Mouse (Mus musculus) kidney, embryonic 16.5 days (tissue): Measurements from ENCODE around the gene Fmo6. TPM values are rescaled to one million over a fixed set of nuclear protein-coding genes. Genes with fewer than 3 reads are reported as not detected.

Experiments used
- ATAC-seq: fragments of 200-750 bp; cut with Nextera tagmentation; 2 replicates; pipeline ENCODE4 v1.8.0; 2017; ENCODE audit warnings: moderate TSS enrichment; ENCODE audit not compliant: low FRiP score, low TSS enrichment
- H3K27ac ChIP-seq: fragments of 300-500 bp; sonication (generic); 2 replicates; pipeline ENCODE4 v1.5.1; 2014; ENCODE audit warnings: low read length
- H3K27me3 ChIP-seq: fragments of 300-500 bp; sonication (generic); 2 replicates; pipeline ENCODE4 v1.6.1; 2014; ENCODE audit warnings: low read length, control low read depth, mixed read lengths; ENCODE audit not compliant: insufficient read depth
- H3K36me3 ChIP-seq: fragments of 300-500 bp; sonication (generic); 2 replicates; pipeline ENCODE4 v1.6.1; 2014; ENCODE audit warnings: low read length, control low read depth, mixed read lengths; ENCODE audit not compliant: insufficient read depth
- H3K4me1 ChIP-seq: fragments of 300-500 bp; sonication (generic); 2 replicates; pipeline ENCODE4 v1.6.1; 2014; ENCODE audit warnings: low read length, control low read depth, mixed read lengths; ENCODE audit not compliant: insufficient read depth
- H3K4me2 ChIP-seq: fragments of 300-500 bp; sonication (generic); replicated peaks from 2 replicates; pipeline ENCODE4 v1.6.1; 2014; ENCODE audit warnings: low read depth, low read length
- H3K4me3 ChIP-seq: fragments of 300-500 bp; sonication (generic); 2 replicates; pipeline ENCODE4 v1.5.1; 2014; ENCODE audit warnings: mild to moderate bottlenecking, low read length
- H3K9ac ChIP-seq: fragments of 300-500 bp; sonication (generic); replicated peaks from 2 replicates; pipeline ENCODE4 v1.6.1; 2014; ENCODE audit warnings: low read length
- H3K9me3 ChIP-seq: fragments of 300-500 bp; sonication (generic); 2 replicates; pipeline ENCODE4 v1.6.1; 2016; ENCODE audit warnings: low read length, control low read depth
- WGBS: fragments of 180-500 bp; shearing (Covaris S2); extraction: QIAGEN DNeasy Blood & Tissue Kit; methylation state at CpG from one replicate; pipeline ENCODE4 v1.1.7; 2014; 5-methylcytosine and 5-hydroxymethylcytosine counted together
- polyA plus RNA-seq: library from polyadenylated mRNA; unstranded; fragments of >200 nt; fragmentation: Nextera tagmentation; extraction: Ambion mirVana; gene quantifications from 2 replicates; pipeline ENCODE4 v1.2.1, GENCODE M21; 2015

The Fmo6 gene
- polyA plus RNA-seq, 1 experiment from 2014 or later = 0.20 TPM

- WGBS = 44% methylated on average over 6 of the region's 6 CpGs
- Histone ChIP-seq H3K4me3 (no peak overlapping the region), H3K4me1 (0 out of 2 replicates have a peak, but pooled peaks cover 4% of the 10 kb centered on the region), H3K27ac (no peak overlapping the region), H3K4me2 (no peak overlapping the region), H3K27me3 (no peaks in the 10 kb centered on the region), H3K9ac (no peak overlapping the region), H3K36me3 (no peaks in the 10 kb centered on the region), H3K9me3 (no peaks in the 10 kb centered on the region)
- no peak for ATAC-seq
Measured at GRCm38 (mm10) chr1:162943700-162944099, 6.4 kb upstream of the Fmo6 start.

DNA sequence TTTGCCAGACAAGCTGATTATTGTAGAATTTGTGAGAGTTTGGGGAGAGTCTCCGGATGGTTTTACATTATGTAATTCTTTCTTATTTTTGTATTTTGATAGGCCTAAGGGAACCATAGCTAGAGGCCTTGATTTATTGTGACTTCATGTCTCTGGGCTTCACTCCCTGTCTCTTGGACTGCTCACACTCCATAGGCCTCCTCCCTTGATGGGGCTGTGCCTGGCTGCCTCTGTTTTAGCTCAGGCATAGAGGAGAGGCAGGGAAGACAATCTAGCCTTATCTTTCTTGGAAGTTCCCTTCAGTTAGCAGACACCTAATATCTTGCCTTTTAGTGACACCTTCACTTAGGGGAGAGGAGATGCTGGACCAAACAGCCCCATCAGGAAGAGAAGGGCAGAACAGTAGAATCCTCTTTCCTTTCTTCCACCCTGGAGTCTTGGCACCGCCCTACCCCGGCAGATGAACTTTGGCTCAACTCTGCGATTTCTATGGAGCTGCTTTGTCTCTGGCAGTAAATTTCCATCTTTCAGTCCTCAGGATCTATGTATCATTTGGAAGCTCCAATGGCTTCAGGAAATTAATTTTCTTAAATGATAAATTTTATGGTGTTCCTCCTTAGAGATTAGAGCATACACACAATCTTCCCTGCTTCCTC lies 1.5 kb upstream of the Fmo6 start:
- H3K36me3 ChIP-seq = no peaks in the 10 kb centered on the region
- H3K4me1 ChIP-seq = peaks cover 12% of the 10 kb centered on the region; the same call in 1 of the 2 replicates
- no peak overlapping the region for H3K4me2 ChIP-seq
- ATAC-seq = peak; percentile 88
- 44% methylated on average over 4 of the region's 4 CpGs for WGBS
- no peaks in the 10 kb centered on the region for H3K27me3 ChIP-seq
- no peak overlapping the region for H3K4me3 ChIP-seq
- no peak overlapping the region for H3K9ac ChIP-seq
- peak overlapping the region; percentile 89 for H3K27ac ChIP-seq
- H3K9me3 ChIP-seq = no peaks in the 10 kb centered on the region

DNA sequence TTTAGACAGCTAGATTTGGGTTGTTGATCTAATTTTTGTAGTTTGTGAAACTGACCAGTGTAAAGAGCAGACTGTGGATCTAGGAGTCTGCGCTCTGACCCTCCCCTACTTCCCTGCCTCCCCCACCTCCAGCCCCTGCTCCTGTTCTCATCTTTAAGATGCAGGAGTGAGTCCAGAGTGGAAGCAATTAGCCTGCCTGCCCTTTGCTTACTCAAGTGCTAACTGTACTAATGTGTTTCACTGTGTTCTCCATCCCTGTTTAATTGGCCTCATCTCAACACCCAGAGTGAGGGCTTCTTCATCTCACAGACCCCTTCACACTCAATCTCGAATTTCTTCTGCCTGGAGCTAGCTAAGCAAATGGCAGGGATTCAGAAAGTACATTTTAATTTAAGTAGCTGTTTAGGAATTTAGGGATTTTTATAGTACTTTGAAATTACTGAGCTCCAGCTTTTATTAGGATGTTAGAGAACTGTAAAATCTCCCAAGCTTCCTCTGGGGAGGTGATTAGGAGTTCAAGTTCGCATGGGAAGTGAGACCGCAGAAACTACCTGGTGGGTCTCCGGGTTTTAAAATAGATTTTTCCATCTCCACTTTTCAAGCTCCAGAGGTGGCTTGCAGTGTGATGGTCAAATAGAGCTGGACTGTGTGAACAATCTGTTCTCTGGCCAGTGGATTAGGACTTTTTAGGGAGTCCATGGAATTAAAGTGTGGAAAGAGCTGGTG lies 818 bp upstream of the Fmo6 start:
- Histone ChIP-seq H3K36me3 (no peaks in the 10 kb centered on the region), H3K27me3 (no peaks in the 10 kb centered on the region), H3K9me3 (no peaks in the 10 kb centered on the region), H3K4me2 (no peak overlapping the region), H3K27ac (peak overlapping the region; percentile 89), H3K9ac (no peak overlapping the region), H3K4me3 (no peak overlapping the region), H3K4me1 (peaks cover 12% of the 10 kb centered on the region; the same call in 1 of the 2 replicates)
- 36% methylated on average over 5 of the region's 5 CpGs for WGBS
- ATAC-seq = peak; percentile 93

DNA sequence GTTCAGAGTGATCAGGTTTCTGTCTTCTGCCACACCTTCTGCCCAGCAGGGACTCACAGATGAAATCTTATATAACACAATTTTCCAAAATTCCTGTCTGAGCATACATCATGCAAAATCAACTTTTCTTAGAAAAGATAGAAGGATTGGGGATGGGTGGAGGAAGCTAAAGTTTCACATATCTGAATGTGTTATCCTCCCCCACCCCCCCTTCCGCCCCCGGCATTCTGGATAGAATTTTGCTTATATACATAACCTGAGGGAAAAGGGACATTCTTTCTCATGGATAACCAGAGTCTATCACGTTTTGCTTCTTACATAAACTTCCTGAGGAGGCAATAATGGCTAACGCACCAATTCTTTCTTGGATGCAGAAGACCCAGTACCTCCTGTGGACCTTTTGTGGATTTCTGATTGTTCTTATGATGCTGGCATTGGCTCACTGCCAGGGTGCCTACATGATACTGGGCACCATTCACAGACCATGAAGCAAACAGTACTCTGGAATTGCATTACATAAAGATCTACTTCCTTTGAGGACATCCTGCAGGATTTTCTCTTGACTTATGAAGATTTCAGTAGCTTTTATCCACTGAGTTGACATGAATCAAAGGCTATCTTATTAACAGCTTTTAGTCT lies 2.8 kb downstream of the Fmo6 start:
- no peak overlapping the region for H3K9ac ChIP-seq
- no peaks in the 10 kb centered on the region for H3K27me3 ChIP-seq
- 69% methylated on average over 4 of the region's 4 CpGs for WGBS
- peaks cover 12% of the 10 kb centered on the region; the same call in 1 of the 2 replicates for H3K4me1 ChIP-seq
- H3K4me2 ChIP-seq = no peak overlapping the region
- H3K4me3 ChIP-seq = no peak overlapping the region
- H3K9me3 ChIP-seq = no peaks in the 10 kb centered on the region
- H3K27ac ChIP-seq = no peak overlapping the region
- no peak for ATAC-seq
- H3K36me3 ChIP-seq = no peaks in the 10 kb centered on the region

DNA sequence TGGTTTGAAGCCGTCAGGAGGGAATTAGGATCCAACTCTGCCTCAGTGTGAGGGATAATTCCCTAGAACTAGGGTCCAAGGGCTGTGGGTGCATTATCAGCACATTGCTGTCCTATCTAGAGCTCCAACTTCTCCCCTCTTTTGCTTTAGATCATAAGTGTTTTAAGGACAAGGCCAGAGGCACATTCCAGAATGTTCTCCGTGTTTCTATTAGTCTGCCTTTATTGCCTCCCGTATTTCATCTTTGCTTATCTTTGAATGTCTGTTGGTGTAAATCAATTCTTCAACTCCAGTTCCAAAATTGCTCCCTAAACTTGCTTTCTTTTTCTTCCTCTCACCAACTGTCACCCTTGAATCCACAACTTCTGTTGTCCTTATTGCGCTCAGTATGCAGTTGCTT lies 4.9 kb downstream of the Fmo6 start:
- no peaks in the 10 kb centered on the region for H3K9me3 ChIP-seq
- H3K4me2 ChIP-seq = no peak overlapping the region
- H3K27me3 ChIP-seq = no peaks in the 10 kb centered on the region
- H3K4me3 ChIP-seq = no peak overlapping the region
- no peaks in the 10 kb centered on the region for H3K4me1 ChIP-seq
- WGBS = 69% methylated on average over 4 of the region's 4 CpGs
- H3K27ac ChIP-seq = peak overlapping the region; percentile 48; the same call in 1 of the 2 replicates
- H3K9ac ChIP-seq = no peak overlapping the region
- H3K36me3 ChIP-seq = no peaks in the 10 kb centered on the region
- ATAC-seq = 0 out of 2 replicates have a peak, but pooled peaks have one; percentile 42

DNA sequence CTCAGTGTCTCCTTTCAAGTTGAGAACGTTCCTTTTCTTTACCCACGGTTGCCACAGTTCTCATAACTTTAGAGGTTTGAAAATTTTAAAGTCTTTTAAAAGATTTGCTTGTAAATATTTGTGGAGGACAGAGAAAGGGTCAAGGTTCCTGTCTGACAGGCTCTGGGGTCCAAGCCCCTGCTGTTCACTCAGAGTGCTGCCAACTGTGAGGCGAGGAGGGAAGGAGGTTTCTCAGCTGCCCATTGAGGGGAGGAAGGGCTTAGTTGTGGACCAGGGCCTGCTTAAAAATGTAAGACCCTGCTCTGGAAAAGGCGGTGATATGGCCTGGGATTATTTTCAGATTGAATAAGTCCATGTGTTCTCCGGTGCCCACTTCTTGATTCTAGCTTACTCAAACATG lies 5.4 kb downstream of the Fmo6 start:
- H3K36me3 ChIP-seq = no peaks in the 10 kb centered on the region
- 81% methylated on average over 5 of the region's 5 CpGs for WGBS
- no peak overlapping the region for H3K4me3 ChIP-seq
- no peak overlapping the region for H3K9ac ChIP-seq
- no peak for ATAC-seq
- H3K4me1 ChIP-seq = no peaks in the 10 kb centered on the region
- no peaks in the 10 kb centered on the region for H3K27me3 ChIP-seq
- no peak overlapping the region for H3K4me2 ChIP-seq
- peak overlapping the region; percentile 48; the same call in 1 of the 2 replicates for H3K27ac ChIP-seq
- no peaks in the 10 kb centered on the region for H3K9me3 ChIP-seq

- H3K4me1 ChIP-seq = no peaks in the 10 kb centered on the region
- no peak overlapping the region for H3K27ac ChIP-seq
- no peak overlapping the region for H3K9ac ChIP-seq
- no peaks in the 10 kb centered on the region for H3K9me3 ChIP-seq
- H3K4me3 ChIP-seq = no peak overlapping the region
- no peaks in the 10 kb centered on the region for H3K27me3 ChIP-seq
- H3K36me3 ChIP-seq = no peaks in the 10 kb centered on the region
- ATAC-seq = no peak; the same call in 1 of the 2 replicates
- no peak overlapping the region for H3K4me2 ChIP-seq
- 66% methylated on average over 4 of the region's 4 CpGs for WGBS
Measured at GRCm38 (mm10) chr1:162931310-162931875, 5.9 kb downstream of the Fmo6 start.

DNA sequence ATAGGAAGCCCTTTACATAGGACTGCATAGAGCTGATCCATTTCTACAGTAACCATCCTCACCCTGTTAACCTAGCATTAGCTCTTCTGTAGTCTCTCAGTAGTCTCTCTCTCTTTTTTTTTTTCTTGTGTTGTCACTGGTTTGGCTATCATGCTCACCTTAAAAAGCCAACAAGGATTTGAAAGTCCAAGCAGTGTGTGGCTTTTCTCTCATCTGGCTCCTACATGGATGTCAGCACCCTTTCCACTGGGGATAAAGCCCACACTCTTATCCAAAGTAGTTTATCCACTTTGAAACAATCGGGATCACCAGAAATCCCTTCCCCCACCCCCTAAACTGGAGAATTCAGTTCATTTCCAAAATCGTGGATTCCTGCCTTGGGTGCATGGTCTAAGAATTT lies 6.7 kb downstream of the Fmo6 start:
- no peak for ATAC-seq
- no peaks in the 10 kb centered on the region for H3K36me3 ChIP-seq
- H3K27me3 ChIP-seq = no peaks in the 10 kb centered on the region

GRCm38 (mm10) chr1:162929146-162929545 lies 8.2 kb downstream of the Fmo6 start:
- Histone ChIP-seq H3K4me1 (no peaks in the 10 kb centered on the region), H3K9ac (no peak overlapping the region)

More for the DNA sequence above, 6.7 kb downstream of the Fmo6 start:
- H3K4me3 ChIP-seq = no peak overlapping the region
- no peak overlapping the region for H3K4me2 ChIP-seq
- 72% methylated on average over 2 of the region's 2 CpGs for WGBS
- H3K4me1 ChIP-seq = no peaks in the 10 kb centered on the region
- no peak overlapping the region for H3K9ac ChIP-seq
- no peak overlapping the region for H3K27ac ChIP-seq
- H3K9me3 ChIP-seq = no peaks in the 10 kb centered on the region

More at GRCm38 (mm10) chr1:162929146-162929545, 8.2 kb downstream of the Fmo6 start:
- Histone ChIP-seq H3K36me3 (no peaks in the 10 kb centered on the region), H3K4me2 (no peak overlapping the region), H3K9me3 (no peaks in the 10 kb centered on the region), H3K4me3 (no peak overlapping the region), H3K27ac (no peak overlapping the region), H3K27me3 (no peaks in the 10 kb centered on the region)
- no peak for ATAC-seq
- WGBS = 81% methylated on average over 3 of the region's 3 CpGs
